Mouse (Mus musculus) stomach, embryonic 15.5 days (tissue): ENCODE results near the gene Mcts1. TPM values are rescaled to one million over a fixed set of nuclear protein-coding genes. Genes with fewer than 3 reads are reported as not detected.

ENCODE experiments used
- polyA plus RNA-seq: library from polyadenylated mRNA; unstranded; fragments of >200 nt; fragmentation: Nextera tagmentation; extraction: Ambion mirVana; gene quantifications from 2 replicates; pipeline ENCODE4 v1.2.1, GENCODE M21; 2015

Gene Mcts1
- polyA plus RNA-seq, 1 experiment from 2014 or later: 88.7 TPM

Other genes with a start within 250 kb of the Mcts1 start
- gene Lamp2, start 144.1 kb upstream of the Mcts1 start, polyA plus RNA-seq: 143 and 145 TPM in 2 replicates
- 22.2 and 25.3 TPM in 2 replicates for gene Cul4b, start 24.4 kb upstream of the Mcts1 start, polyA plus RNA-seq
- gene C1galt1c1, start 34.5 kb downstream of the Mcts1 start, polyA plus RNA-seq: 44.4 and 44.7 TPM in 2 replicates
- gene 6030498E09Rik, start 172.1 kb downstream of the Mcts1 start, polyA plus RNA-seq: not detected in 2 replicates